Mouse (Mus musculus): ENCODE results near the gene Wdfy2. TPM values are rescaled to one million over a fixed set of nuclear protein-coding genes. Genes with fewer than 3 reads are reported as not detected.
A peak's percentile ranks its signal among the peaks of the same experiment; 100 is the strongest.
"Not testable (repeated sequence)": the region's sequence is repeated elsewhere in the genome, so short reads cannot be mapped to it uniquely, and the experiment has no call there.

Gene Wdfy2
- polyA plus RNA-seq, 1 experiment = 2.6 TPM

DNA sequence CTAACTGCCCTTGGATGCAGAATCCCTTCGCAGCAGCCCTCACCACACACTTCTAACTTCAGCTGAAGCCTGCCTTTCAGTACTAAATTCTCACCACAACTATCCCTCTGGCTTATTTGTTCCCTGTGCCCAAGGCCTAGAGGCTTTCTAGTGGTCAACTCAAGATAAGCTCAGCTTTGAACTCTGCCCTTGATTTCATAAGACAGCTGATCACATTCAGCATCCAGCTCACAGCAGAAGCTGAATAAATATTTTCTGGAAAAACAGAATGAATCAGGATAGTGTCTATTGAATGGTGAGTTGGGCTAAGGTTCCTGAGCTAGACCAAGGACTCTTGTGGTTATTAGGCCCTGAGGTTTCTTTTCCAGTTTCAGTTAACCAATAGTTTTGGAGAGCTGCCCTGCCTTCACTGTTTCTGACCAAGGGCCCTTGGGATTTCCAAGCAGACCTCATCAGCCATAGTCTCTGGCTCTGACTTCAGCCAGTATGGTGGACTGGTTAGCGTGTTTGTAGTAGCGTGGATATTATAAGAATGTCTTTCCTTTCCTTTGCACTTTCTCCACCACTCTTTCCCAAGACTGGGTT, 5.7 kb upstream of the Wdfy2 start:
- TF ChIP-seq CTCF (IDR thresholded peaks at IDR 0.05; ENCODE audit: extremely low read depth, insufficient read length, insufficient replicate concordance, low read depth, low read length) (no peak), POLR2A (IDR thresholded peaks at IDR 0.05; ENCODE audit: low read depth, low read length) (no peak)
- no peak overlapping the region for H3K27ac ChIP-seq (ENCODE audit: insufficient read depth, low read depth, low read length)
- H3K4me3 ChIP-seq (ENCODE audit: low read depth, low read length) = no peak overlapping the region
- no peaks in the 10 kb centered on the region for H3K27me3 ChIP-seq (ENCODE audit: control insufficient read depth, insufficient read depth, low read length)
- 96% methylated on average over 3 of the region's 3 CpGs for WGBS
- H3K4me1 ChIP-seq (ENCODE audit: control insufficient read depth, insufficient read depth, insufficient read length, low read length) = no peaks in the 10 kb centered on the region
- no peaks in the 10 kb centered on the region for H3K36me3 ChIP-seq (ENCODE audit: control insufficient read depth, insufficient read depth, low read length)

- WGBS = 74% methylated on average over 7 of the region's 7 CpGs
- no peaks in the 10 kb centered on the region for H3K4me1 ChIP-seq (ENCODE audit: control insufficient read depth, insufficient read depth, insufficient read length, low read length)
- TF ChIP-seq CTCF (IDR thresholded peaks at IDR 0.05; ENCODE audit: extremely low read depth, insufficient read length, insufficient replicate concordance, low read depth, low read length) = no peak
- no peak for TF ChIP-seq POLR2A (IDR thresholded peaks at IDR 0.05; ENCODE audit: low read depth, low read length)
- H3K4me3 ChIP-seq (ENCODE audit: low read depth, low read length) = no peak overlapping the region
- no peaks in the 10 kb centered on the region for H3K36me3 ChIP-seq (ENCODE audit: control insufficient read depth, insufficient read depth, low read length)
- no peak overlapping the region for H3K27ac ChIP-seq (ENCODE audit: insufficient read depth, low read depth, low read length)
- no peaks in the 10 kb centered on the region for H3K27me3 ChIP-seq (ENCODE audit: control insufficient read depth, insufficient read depth, low read length)
Observed at GRCm38 (mm10) chr14:62833036-62833435, 4.4 kb upstream of the Wdfy2 start.

DNA sequence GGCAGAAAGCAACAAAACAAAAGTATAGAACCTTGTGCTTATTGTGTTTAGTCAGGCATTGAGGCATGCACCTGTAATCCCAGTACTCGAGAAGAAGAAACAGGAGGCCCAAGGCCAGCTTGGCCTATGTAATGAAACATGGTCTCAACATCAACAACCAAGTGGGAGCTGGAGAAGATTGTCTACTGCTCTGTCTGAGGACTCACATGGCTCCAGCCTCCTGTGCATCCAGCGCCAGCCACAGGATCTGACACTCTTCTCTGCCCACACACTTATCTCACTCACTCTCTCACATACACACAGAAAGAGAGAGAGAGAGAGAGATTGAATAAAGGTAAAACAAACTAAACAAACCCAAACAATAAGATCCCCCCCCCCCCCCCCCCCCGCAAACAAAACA, 3.9 kb upstream of the Wdfy2 start:
- Histone ChIP-seq H3K27me3 (ENCODE audit: control insufficient read depth, insufficient read depth, low read length) (no peaks in the 10 kb centered on the region), H3K4me1 (ENCODE audit: control insufficient read depth, insufficient read depth, insufficient read length, low read length) (no peaks in the 10 kb centered on the region; the same call in 1 of the 2 replicates), H3K4me3 (ENCODE audit: low read depth, low read length) (no peak overlapping the region), H3K36me3 (ENCODE audit: control insufficient read depth, insufficient read depth, low read length) (no peaks in the 10 kb centered on the region), H3K27ac (ENCODE audit: insufficient read depth, low read depth, low read length) (no peak overlapping the region)
- 65% methylated on average over 3 of the region's 3 CpGs for WGBS
- TF ChIP-seq POLR2A (IDR thresholded peaks at IDR 0.05; ENCODE audit: low read depth, low read length) = no peak
- TF ChIP-seq CTCF (IDR thresholded peaks at IDR 0.05; ENCODE audit: extremely low read depth, insufficient read length, insufficient replicate concordance, low read depth, low read length) = no peak

DNA sequence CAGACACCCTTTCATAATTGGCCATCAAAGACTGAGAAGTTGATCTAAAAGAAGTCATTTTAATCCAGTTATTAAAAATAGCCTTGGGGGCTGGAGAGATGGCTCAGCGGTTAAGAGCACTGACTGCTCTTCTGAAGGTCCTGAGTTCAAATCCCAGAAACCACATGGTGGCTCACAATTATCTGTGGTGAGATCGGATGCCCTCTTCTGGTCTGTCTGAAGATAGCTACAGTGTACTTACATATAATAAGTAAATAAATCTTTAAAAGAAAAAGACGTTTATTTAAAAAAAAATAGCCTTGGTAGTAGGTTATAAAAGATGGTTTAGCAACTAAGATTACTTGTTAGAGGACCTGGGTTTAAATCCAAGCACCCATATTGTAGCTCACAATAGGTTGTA, 1.7 kb upstream of the Wdfy2 start:
- WGBS = 67% methylated on average over 3 of the region's 3 CpGs
- not testable (repeated sequence) for H3K36me3 ChIP-seq (ENCODE audit: control insufficient read depth, insufficient read depth, low read length); H3K4me3 ChIP-seq (ENCODE audit: low read depth, low read length); H3K4me1 ChIP-seq (ENCODE audit: control insufficient read depth, insufficient read depth, insufficient read length, low read length); H3K27me3 ChIP-seq (ENCODE audit: control insufficient read depth, insufficient read depth, low read length); H3K27ac ChIP-seq (ENCODE audit: insufficient read depth, low read depth, low read length)

- no peaks in the 10 kb centered on the region for H3K27me3 ChIP-seq (ENCODE audit: control insufficient read depth, insufficient read depth, low read length)
- WGBS = under 1% methylated on average over 37 of the region's 37 CpGs
- TF ChIP-seq POLR2A (IDR thresholded peaks at IDR 0.05; ENCODE audit: low read depth, low read length) = peak; percentile 35; the same call in 1 of the 2 replicates
- TF ChIP-seq CTCF (IDR thresholded peaks at IDR 0.05; ENCODE audit: extremely low read depth, insufficient read length, insufficient replicate concordance, low read depth, low read length) = peak; percentile 96
- no peaks in the 10 kb centered on the region for H3K36me3 ChIP-seq (ENCODE audit: control insufficient read depth, insufficient read depth, low read length)
- peak overlapping the region; percentile 73 for H3K27ac ChIP-seq (ENCODE audit: insufficient read depth, low read depth, low read length)
- no peaks in the 10 kb centered on the region; the same call in 1 of the 2 replicates for H3K4me1 ChIP-seq (ENCODE audit: control insufficient read depth, insufficient read depth, insufficient read length, low read length)
- peak overlapping the region; percentile 50 for H3K4me3 ChIP-seq (ENCODE audit: low read depth, low read length)
Observed at GRCm38 (mm10) chr14:62836926-62837640, 395 bp upstream of the Wdfy2 start.

- TF ChIP-seq CTCF (IDR thresholded peaks at IDR 0.05; ENCODE audit: extremely low read depth, insufficient read length, insufficient replicate concordance, low read depth, low read length) (no peak), POLR2A (IDR thresholded peaks at IDR 0.05; ENCODE audit: low read depth, low read length) (no peak)
- 15% methylated on average over 9 of the region's 9 CpGs for WGBS
- H3K27ac ChIP-seq (ENCODE audit: insufficient read depth, low read depth, low read length) = peak overlapping the region; percentile 32; the same call in 1 of the 2 replicates
- H3K36me3 ChIP-seq (ENCODE audit: control insufficient read depth, insufficient read depth, low read length) = no peaks in the 10 kb centered on the region
- H3K4me1 ChIP-seq (ENCODE audit: control insufficient read depth, insufficient read depth, insufficient read length, low read length) = no peaks in the 10 kb centered on the region; the same call in 1 of the 2 replicates
- H3K27me3 ChIP-seq (ENCODE audit: control insufficient read depth, insufficient read depth, low read length) = no peaks in the 10 kb centered on the region
- H3K4me3 ChIP-seq (ENCODE audit: low read depth, low read length) = peak overlapping the region; percentile 96
Observed at GRCm38 (mm10) chr14:62838336-62838735, 858 bp downstream of the Wdfy2 start.

- TF ChIP-seq POLR2A (IDR thresholded peaks at IDR 0.05; ENCODE audit: low read depth, low read length) (no peak), CTCF (IDR thresholded peaks at IDR 0.05; ENCODE audit: extremely low read depth, insufficient read length, insufficient replicate concordance, low read depth, low read length) (no peak)
- no peak overlapping the region for H3K4me3 ChIP-seq (ENCODE audit: low read depth, low read length)
- no peaks in the 10 kb centered on the region for H3K36me3 ChIP-seq (ENCODE audit: control insufficient read depth, insufficient read depth, low read length)
- no peaks in the 10 kb centered on the region; the same call in 1 of the 2 replicates for H3K4me1 ChIP-seq (ENCODE audit: control insufficient read depth, insufficient read depth, insufficient read length, low read length)
- no peak overlapping the region for H3K27ac ChIP-seq (ENCODE audit: insufficient read depth, low read depth, low read length)
- no peaks in the 10 kb centered on the region for H3K27me3 ChIP-seq (ENCODE audit: control insufficient read depth, insufficient read depth, low read length)
Observed at GRCm38 (mm10) chr14:62841726-62842125, 4.2 kb downstream of the Wdfy2 start.

All from small intestine, adult 2 months (tissue).